Mouse (Mus musculus) adrenal gland, adult 2 months (tissue): ENCODE data around the gene Sphk2. TPM values are rescaled to one million over a fixed set of nuclear protein-coding genes. Genes with fewer than 3 reads are reported as not detected.
A peak's percentile ranks its signal among the peaks of the same experiment; 100 is the strongest.

Experiments
- DNase-seq: peaks from one replicate; pipeline ENCODE4 v3.0.0; 2021
- long read RNA-seq: library from polyadenylated mRNA; stranded (forward); transcript quantifications from one replicate; pipeline ENCODE4 v2.0.0, GENCODE M21; 2021
- polyA plus RNA-seq: library from polyadenylated mRNA; depleted of rRNA; stranded (reverse); fragments of >200 nt; gene quantifications from 2 replicates; pipeline ENCODE4 v1.2.3, GENCODE M21; 2012; rRNA removed
- total RNA-seq, 2 experiments: library from RNA; stranded (reverse); gene quantifications; 2 replicates each; pipeline ENCODE4 v1.2.3; 2021

Sphk2 gene
- total RNA-seq (10 to 100 TPM; 38.9 to 39.5 TPM), polyA plus RNA-seq (90.9 and 92.5 TPM in 2 replicates)
- long read RNA-seq, transcript Sphk2-202 (7 exons, 3,548 nt) = major isoform, 11 of 32 reads
- long read RNA-seq, transcript Sphk2-201 (6 exons, 2,968 nt) = minor isoform, 6 of 32 reads
- long read RNA-seq, partial matches to known transcripts = 10 of 32 reads
- long read RNA-seq, other reads (novel, unspliced or antisense) = 5 of 32 reads

- peak; percentile 97 for DNase-seq
Measured at GRCm38 (mm10) chr7:45717918-45718297, at the start of gene Sphk2. Sphk2 (minus strand) TSS chr7:45718002.

GRCm38 (mm10) chr7:45767500-45767899 is 49.7 kb upstream of the Sphk2 start:
- DNase-seq = no peak

DNA sequence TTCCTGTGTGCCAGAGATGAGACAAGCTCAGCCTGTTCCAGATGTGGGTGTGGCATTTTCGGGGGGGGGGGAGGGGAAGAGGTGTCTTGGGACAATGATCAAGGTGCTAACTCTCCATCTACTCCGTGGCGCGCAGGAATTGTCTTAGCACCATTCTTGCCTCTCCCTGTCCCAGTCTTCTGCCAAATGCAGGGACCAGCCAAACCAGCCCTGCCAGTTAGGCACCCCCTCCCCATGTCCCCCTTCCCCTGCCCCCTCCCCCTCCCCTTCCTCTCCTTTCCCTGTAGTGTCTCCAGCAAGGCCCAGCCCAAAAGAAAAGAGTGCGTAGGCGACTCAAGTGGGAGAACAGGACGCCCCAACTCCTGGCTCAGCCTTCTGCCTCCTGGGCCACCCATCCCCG is 49.0 kb upstream of the Sphk2 start:
- no peak for DNase-seq

DNA sequence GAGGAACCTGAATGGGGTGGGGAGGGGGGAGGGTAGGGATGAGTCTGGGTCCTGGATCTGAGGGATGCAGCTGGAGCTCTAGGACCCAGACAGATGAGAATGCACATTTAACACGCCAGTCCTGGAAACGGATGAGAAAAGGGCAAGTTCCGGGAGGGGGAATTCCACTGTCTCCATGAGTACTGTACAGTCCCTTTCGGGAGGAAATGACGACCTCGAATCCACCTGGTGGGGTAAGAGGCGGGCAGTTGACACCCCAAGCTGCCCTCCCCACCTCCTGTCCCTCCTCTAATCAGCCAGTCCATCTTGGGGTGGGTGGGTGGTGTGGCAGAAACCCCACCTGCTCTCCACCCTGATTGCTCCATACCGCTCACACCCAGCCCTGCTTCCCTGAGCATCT is 48.2 kb upstream of the Sphk2 start:
- DNase-seq = no peak

GRCm38 (mm10) chr7:45760151-45760550 is 42.3 kb upstream of the Sphk2 start:
- no peak for DNase-seq

DNA sequence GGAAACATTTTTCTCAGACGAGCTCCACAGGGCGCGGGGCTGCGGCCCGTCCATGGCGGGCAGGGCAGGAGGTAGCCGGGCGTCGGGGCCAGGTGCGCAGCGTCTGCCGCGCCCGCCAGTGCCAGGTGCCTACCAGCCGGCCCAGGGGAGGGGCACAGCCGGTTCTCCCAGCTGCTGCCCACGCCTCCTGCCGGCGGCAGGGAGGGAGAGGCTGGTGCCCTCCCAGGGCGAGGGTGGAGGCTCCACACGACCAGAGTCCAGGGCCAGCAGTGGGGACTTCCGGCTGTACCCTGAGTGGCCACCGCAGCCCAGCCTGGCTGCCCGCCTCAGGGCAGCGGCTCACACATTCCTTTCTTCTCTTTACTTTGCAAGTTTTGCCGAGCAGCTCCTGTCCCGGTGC is 41.6 kb upstream of the Sphk2 start:
- DNase-seq = peak; percentile 21

DNA sequence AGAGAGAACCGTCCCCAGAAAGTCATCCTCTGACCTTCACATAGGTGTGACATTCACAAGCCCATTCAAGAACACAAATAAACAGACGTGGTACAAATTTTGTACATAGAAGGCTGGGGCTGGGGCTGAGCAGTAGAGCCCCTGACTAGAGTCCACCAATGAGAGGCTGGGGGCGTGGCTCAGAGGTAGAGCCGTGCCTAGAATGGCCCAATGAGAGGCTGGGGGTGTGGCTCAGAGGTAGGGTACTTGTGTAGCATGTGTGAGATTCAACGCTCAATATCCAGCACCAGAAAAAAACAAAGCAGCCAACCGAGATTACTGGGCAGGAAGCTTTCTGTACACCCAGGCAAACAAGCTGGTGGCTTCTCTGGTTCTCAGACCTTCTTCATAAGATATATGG is 37.9 kb upstream of the Sphk2 start:
- no peak for DNase-seq

- no peak for DNase-seq
Measured at GRCm38 (mm10) chr7:45750162-45750561, 32.4 kb upstream of the Sphk2 start.

GRCm38 (mm10) chr7:45749401-45749800 is 31.6 kb upstream of the Sphk2 start:
- peak; percentile 45 for DNase-seq

DNA sequence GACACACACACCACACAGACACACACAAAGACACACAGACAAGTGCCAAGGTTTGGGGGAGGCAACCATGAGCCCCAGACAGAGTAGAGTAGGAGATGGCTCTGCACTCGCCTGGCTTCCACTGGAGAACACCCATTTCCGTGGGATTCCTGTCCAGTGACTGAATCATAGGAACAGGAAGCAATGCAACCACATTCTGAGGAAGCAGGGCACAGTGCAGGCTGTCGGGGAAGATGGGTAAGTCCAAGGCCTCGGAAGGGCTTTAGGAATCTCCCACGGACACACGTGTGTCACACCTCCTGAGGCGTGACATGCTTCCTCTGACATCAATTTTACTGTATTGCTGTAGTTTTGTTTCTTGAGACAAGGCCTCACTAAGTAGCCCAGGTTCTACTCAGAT is 30.3 kb upstream of the Sphk2 start:
- no peak for DNase-seq

- no peak for DNase-seq
Measured at GRCm38 (mm10) chr7:45747450-45747849, 29.6 kb upstream of the Sphk2 start.

- DNase-seq = no peak
Measured at GRCm38 (mm10) chr7:45746518-45746917, 28.7 kb upstream of the Sphk2 start.

GRCm38 (mm10) chr7:45744387-45744786 is 26.6 kb upstream of the Sphk2 start:
- peak; percentile 60 for DNase-seq

GRCm38 (mm10) chr7:45742338-45742737 is 24.5 kb upstream of the Sphk2 start:
- peak; percentile 41 for DNase-seq

- DNase-seq = no peak
Measured at GRCm38 (mm10) chr7:45741777-45742176, 24.0 kb upstream of the Sphk2 start.

DNA sequence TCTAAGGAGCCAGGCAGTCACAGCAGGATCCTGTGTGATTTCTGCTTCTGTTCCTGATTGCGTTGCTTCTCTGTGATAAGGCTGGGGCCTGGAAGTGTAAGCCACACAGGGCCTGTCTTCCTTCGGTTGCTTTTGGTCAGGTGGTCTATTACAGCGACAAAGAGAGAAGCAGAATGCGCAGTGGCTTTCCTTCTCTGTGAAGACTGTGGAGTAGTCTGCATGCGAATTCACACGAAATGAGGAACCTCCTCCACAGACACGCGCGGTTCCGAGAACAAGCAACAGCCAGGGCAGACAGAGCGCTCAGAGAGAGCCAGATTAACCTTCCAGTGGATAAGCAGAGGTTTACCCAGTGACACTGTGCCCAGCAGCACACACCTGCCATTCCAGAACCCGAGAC is 23.5 kb upstream of the Sphk2 start:
- DNase-seq = no peak

DNA sequence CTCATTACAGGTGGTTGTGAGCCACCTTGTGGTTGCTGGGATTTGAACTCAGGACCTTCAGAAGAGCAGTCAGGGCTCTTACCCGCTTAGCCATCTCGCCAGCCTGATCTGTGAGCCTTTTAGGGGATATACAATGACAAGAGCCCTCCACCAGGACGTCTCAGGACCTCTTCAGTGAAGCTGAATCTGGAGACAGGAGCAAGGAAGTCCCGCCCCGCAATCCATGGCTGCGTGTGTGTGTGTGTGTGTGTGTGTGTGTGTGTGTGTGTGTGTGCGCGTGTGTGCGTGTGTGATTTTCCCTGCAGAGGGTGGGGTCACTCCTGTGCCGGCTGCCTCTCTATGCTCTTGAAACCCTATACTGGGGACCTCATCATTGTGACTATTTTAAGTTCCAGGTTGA is 22.0 kb upstream of the Sphk2 start:
- DNase-seq = no peak

DNA sequence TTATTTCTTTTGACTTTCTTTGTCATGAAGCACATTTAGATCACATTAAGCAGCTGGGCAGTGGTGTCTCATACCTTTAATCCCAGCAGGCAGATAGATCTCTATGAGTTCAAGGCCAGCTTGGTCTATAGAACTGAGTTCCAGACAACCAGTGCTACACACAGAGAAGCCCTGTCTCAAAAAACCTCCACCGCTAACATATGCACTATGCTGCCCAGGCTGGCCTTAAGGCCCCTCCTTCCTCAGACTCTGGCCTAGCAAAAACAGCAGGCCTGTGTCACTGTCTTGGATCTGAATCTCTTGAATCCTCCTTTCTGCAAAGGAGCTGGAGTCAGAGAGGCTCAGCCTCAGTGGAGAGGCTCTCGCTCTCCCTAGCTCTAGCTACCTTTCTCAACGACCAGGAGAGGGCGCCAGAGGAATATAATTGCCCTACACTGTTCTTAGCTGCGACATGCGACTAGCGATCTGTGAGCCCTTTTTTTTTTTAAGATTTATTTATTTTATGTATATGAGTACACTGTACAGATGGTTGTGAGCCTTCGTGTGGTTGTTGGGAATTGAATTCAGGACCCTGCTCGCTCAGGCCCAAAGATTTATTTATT is 21.5 kb upstream of the Sphk2 start:
- peak; percentile 75 for DNase-seq

DNA sequence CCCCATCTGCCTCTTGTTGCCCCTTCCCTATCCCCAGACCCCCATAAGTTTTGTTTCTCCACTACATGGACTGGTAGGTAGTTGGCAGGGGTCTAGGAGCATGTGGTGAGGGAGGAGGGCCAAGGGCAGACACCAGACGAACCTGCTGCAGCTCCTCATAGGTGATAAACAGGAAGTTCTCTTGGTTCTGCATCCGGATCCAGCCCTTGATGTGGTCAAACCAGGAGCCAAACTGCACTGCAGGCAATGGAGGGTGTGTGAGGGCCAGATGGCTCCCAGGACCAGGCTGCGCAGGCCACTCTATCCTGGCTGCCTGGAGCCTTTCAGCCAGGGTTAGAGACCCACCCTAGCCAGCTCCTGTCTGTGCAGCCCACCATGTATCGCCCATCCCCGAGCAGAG is 15.7 kb upstream of the Sphk2 start:
- no peak for DNase-seq

GRCm38 (mm10) chr7:45730727-45731431 is 13.1 kb upstream of the Sphk2 start:
- peak; percentile 43 for DNase-seq

DNA sequence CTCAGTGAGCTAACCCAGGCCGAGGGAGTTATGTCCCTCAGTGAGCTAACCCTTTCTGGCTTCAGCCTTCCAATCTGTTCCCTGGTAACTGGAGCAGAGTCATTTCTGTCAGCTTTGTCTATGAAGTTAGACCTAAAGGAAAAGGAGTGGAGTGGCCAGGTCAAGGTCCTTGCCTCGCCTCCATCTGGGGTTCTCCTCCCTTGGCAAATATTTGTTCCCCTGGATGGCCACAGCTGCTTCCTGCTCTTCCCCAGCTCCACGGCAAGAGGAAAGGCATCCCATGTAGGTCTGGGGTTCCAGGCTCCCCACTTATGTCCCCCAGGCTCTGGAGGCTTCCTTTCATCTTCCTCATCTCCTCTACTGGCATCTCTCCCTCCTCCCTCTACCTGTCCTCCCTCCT is 9.8 kb upstream of the Sphk2 start:
- DNase-seq = no peak

DNA sequence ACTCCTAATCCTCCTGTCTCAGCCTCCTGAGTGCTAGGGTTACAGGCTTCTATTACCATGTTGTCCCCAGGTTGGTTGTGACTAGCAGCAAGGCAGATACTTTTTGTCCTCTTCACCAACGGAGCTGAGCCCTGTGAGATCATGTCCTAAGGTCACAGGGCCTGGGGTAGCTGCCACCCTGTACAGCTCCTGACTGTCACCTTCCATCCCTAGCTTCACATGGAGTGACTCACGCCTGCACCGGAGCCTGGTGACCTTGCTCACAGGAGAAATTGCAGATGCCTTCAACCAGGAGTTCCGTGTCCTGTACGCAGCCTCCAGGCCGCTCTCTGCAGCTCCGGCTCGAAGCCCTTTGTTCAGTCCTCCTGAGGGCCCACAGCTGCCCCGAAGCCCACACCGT is 8.6 kb upstream of the Sphk2 start:
- peak; percentile 66 for DNase-seq

DNA sequence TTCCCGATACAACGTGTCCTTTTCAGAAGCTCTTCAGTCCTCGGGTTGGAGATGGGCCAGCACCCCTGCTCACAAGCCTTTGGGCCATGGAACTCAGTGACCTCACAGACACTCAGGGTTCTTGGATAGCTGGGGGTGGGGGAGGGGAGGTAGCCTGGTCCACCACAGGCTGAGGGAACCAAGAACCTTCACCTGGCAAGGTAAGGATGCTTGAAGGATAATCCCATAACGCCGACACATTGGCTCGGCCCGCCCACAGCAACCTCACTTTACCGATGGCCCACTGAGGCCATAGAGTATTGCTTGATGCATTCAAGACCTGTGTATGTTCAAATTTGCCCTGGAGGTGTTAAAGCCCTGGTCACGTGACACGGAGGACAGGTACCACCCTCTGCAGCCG is 7.9 kb upstream of the Sphk2 start, which contains the start of gene Spaca4:
Gene Spaca4 (minus strand): TSS at position 101 of the 400 bp plus-strand sequence.
- DNase-seq = no peak

GRCm38 (mm10) chr7:45725151-45725550 is 7.3 kb upstream of the Sphk2 start:
- DNase-seq = no peak
